Mouse (Mus musculus): Measurements from ENCODE around the gene Jhy.

Jhy gene

DNA sequence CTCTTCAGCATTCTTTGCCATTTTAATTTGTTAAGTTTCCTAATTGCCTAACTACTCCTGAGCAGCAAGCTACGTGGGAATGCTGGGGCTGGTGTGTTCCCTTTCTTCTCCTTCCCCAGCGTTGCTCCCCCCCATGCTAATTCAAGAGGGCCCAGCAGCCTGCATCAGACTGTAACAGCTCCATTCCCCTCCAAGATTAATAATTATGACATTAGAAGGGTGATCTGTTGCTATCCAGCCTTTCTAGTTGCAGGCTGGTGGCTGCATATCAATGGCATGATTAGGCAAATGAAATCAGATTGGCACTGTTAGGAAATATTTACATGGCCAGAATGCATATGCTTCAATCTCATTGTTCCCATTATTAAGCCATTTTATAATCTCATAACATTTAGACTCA, 112.4 kb downstream of the Jhy start:
- no peak for DNase-seq (ENCODE audit: low read depth)

Data from induced T-regulatory cell, adult 2 months (primary cell).